Mouse (Mus musculus) hindbrain, embryonic 16.5 days (tissue): Measurements from ENCODE around the gene Ackr3. TPM values are rescaled to one million over a fixed set of nuclear protein-coding genes. Genes with fewer than 3 reads are reported as not detected.

Experiments
- ATAC-seq: fragments of 200-750 bp; cut with Nextera tagmentation; 2 replicates; pipeline ENCODE4 v1.8.0; 2017; ENCODE audit warnings: moderate TSS enrichment, moderate library complexity
- H3K27ac ChIP-seq: fragments of 300-500 bp; sonication (generic); 2 replicates; pipeline ENCODE4 v1.5.1; 2014; ENCODE audit warnings: low read depth, mild to moderate bottlenecking, control low read depth, low read length, moderate library complexity
- H3K27me3 ChIP-seq: fragments of 300-500 bp; sonication (generic); replicated peaks from 2 replicates; pipeline ENCODE4 v1.6.1; 2014; ENCODE audit warnings: low read length; ENCODE audit not compliant: control insufficient read depth, insufficient read depth
- H3K36me3 ChIP-seq: fragments of 300-500 bp; sonication (generic); 2 replicates; pipeline ENCODE4 v1.6.1; 2014; ENCODE audit warnings: mild to moderate bottlenecking, low read length, moderate library complexity, mixed read lengths; ENCODE audit not compliant: control insufficient read depth, insufficient read depth
- H3K4me1 ChIP-seq: fragments of 300-500 bp; sonication (generic); 2 replicates; pipeline ENCODE4 v1.6.1; 2014; ENCODE audit warnings: low read depth, low read length; ENCODE audit not compliant: control insufficient read depth, insufficient read depth
- H3K4me2 ChIP-seq: fragments of 300-500 bp; sonication (generic); 2 replicates; pipeline ENCODE4 v1.6.1; 2014; ENCODE audit warnings: mild to moderate bottlenecking, low read length, control low read depth, moderate library complexity
- H3K4me3 ChIP-seq: fragments of 300-500 bp; sonication (generic); 2 replicates; pipeline ENCODE4 v1.5.1; 2014; ENCODE audit warnings: mild to moderate bottlenecking, low read length, control low read depth, moderate library complexity
- H3K9ac ChIP-seq: fragments of 300-500 bp; sonication (generic); 2 replicates; pipeline ENCODE4 v1.6.1; 2014; ENCODE audit warnings: low read depth, mild to moderate bottlenecking, control low read depth, low read length, moderate library complexity
- H3K9me3 ChIP-seq: fragments of 300-500 bp; sonication (generic); 2 replicates; pipeline ENCODE4 v1.6.1; 2014; ENCODE audit warnings: mild to moderate bottlenecking, low read length, moderate library complexity; ENCODE audit not compliant: control insufficient read depth
- WGBS: fragments of 180-500 bp; shearing (Covaris S2); extraction: QIAGEN DNeasy Blood & Tissue Kit; methylation state at CpG from one replicate; pipeline ENCODE4 v1.1.7; 2014; 5-methylcytosine and 5-hydroxymethylcytosine counted together
- polyA plus RNA-seq: library from polyadenylated mRNA; unstranded; fragments of >200 nt; fragmentation: Nextera tagmentation; extraction: Ambion mirVana; gene quantifications from 2 replicates; pipeline ENCODE4 v1.2.1, GENCODE M21; 2015

The Ackr3 gene
- polyA plus RNA-seq, 1 experiment from 2014 or later = 10.8 TPM

GRCm38 (mm10) chr1:90230611-90231010, 26.8 kb downstream of the Ackr3 start:
- H3K27me3 ChIP-seq = no peaks in the 10 kb centered on the region
- H3K27ac ChIP-seq = no peak overlapping the region
- H3K9me3 ChIP-seq = no peaks in the 10 kb centered on the region
- no peak overlapping the region for H3K9ac ChIP-seq
- no peak overlapping the region for H3K4me2 ChIP-seq
- H3K4me1 ChIP-seq = peaks cover 19% of the 10 kb centered on the region
- no peaks in the 10 kb centered on the region for H3K36me3 ChIP-seq
- no peak overlapping the region for H3K4me3 ChIP-seq
- no peak for ATAC-seq
- 66% methylated on average over 4 of the region's 4 CpGs for WGBS

- Histone ChIP-seq H3K9ac (no peak overlapping the region), H3K4me3 (no peak overlapping the region), H3K9me3 (no peaks in the 10 kb centered on the region), H3K36me3 (no peaks in the 10 kb centered on the region), H3K4me2 (no peak overlapping the region), H3K27me3 (no peaks in the 10 kb centered on the region), H3K4me1 (peaks cover 19% of the 10 kb centered on the region), H3K27ac (no peak overlapping the region)
- ATAC-seq = no peak
- WGBS = 64% methylated on average over 22 of the region's 22 CpGs
Measured at GRCm38 (mm10) chr1:90231591-90232490, 28.1 kb downstream of the Ackr3 start.

GRCm38 (mm10) chr1:90232491-90232885, 28.7 kb downstream of the Ackr3 start:
- H3K4me3 ChIP-seq = no peak overlapping the region
- no peak overlapping the region for H3K4me2 ChIP-seq
- no peak overlapping the region for H3K27ac ChIP-seq
- H3K4me1 ChIP-seq = peaks cover 18% of the 10 kb centered on the region
- ATAC-seq = no peak
- H3K9me3 ChIP-seq = no peaks in the 10 kb centered on the region
- no peaks in the 10 kb centered on the region for H3K27me3 ChIP-seq
- H3K9ac ChIP-seq = no peak overlapping the region
- no peaks in the 10 kb centered on the region for H3K36me3 ChIP-seq

- no peak for ATAC-seq
- no peak overlapping the region for H3K27ac ChIP-seq
- no peak overlapping the region for H3K9ac ChIP-seq
- 82% methylated on average over 11 of the region's 11 CpGs for WGBS
- H3K36me3 ChIP-seq = no peaks in the 10 kb centered on the region
- no peak overlapping the region for H3K4me3 ChIP-seq
- no peaks in the 10 kb centered on the region for H3K9me3 ChIP-seq
- H3K4me2 ChIP-seq = no peak overlapping the region
- peaks cover 9% of the 10 kb centered on the region; the same call in 1 of the 2 replicates for H3K4me1 ChIP-seq
- H3K27me3 ChIP-seq = no peaks in the 10 kb centered on the region
Measured at GRCm38 (mm10) chr1:90234620-90235054, 30.9 kb downstream of the Ackr3 start.

- no peaks in the 10 kb centered on the region for H3K36me3 ChIP-seq
- H3K4me1 ChIP-seq = peaks cover 6% of the 10 kb centered on the region; the same call in 1 of the 2 replicates
- no peak overlapping the region for H3K4me2 ChIP-seq
- no peak for ATAC-seq
- no peaks in the 10 kb centered on the region for H3K9me3 ChIP-seq
- H3K9ac ChIP-seq = no peak overlapping the region
- no peaks in the 10 kb centered on the region for H3K27me3 ChIP-seq
- 68% methylated on average over 2 of the region's 2 CpGs for WGBS
- H3K27ac ChIP-seq = no peak overlapping the region
- no peak overlapping the region for H3K4me3 ChIP-seq
Measured at GRCm38 (mm10) chr1:90236640-90237039, 32.9 kb downstream of the Ackr3 start.

- no peak for ATAC-seq
- Histone ChIP-seq H3K4me2 (no peak overlapping the region), H3K36me3 (no peaks in the 10 kb centered on the region), H3K27me3 (no peaks in the 10 kb centered on the region), H3K9me3 (no peaks in the 10 kb centered on the region), H3K27ac (no peak overlapping the region), H3K4me1 (peaks cover 6% of the 10 kb centered on the region; the same call in 1 of the 2 replicates), H3K9ac (no peak overlapping the region), H3K4me3 (no peak overlapping the region)
- WGBS = 75% methylated on average over 9 of the region's 9 CpGs
Measured at GRCm38 (mm10) chr1:90238095-90238888, 34.5 kb downstream of the Ackr3 start.

GRCm38 (mm10) chr1:90239336-90240225, 35.8 kb downstream of the Ackr3 start:
- Histone ChIP-seq H3K9ac (no peak overlapping the region), H3K4me3 (no peak overlapping the region), H3K36me3 (no peaks in the 10 kb centered on the region), H3K27ac (no peak overlapping the region), H3K9me3 (no peaks in the 10 kb centered on the region), H3K27me3 (no peaks in the 10 kb centered on the region), H3K4me1 (0 out of 2 replicates have a peak, but pooled peaks cover 2% of the 10 kb centered on the region), H3K4me2 (no peak overlapping the region)
- WGBS = 91% methylated on average over 16 of the region's 16 CpGs
- ATAC-seq = no peak

- H3K4me1 ChIP-seq = no peaks in the 10 kb centered on the region
- WGBS = 89% methylated on average over 4 of the region's 4 CpGs
- H3K36me3 ChIP-seq = no peaks in the 10 kb centered on the region
- H3K4me3 ChIP-seq = no peak overlapping the region
- H3K27ac ChIP-seq = no peak overlapping the region
- no peak overlapping the region for H3K9ac ChIP-seq
- no peaks in the 10 kb centered on the region for H3K9me3 ChIP-seq
- H3K27me3 ChIP-seq = no peaks in the 10 kb centered on the region
- H3K4me2 ChIP-seq = no peak overlapping the region
- no peak for ATAC-seq
Measured at GRCm38 (mm10) chr1:90240287-90240686, 36.5 kb downstream of the Ackr3 start.
